Mouse (Mus musculus): ENCODE measurements around the gene Acvr1.

GRCm38 (mm10) chr2:58529384-58529783 lies 37.6 kb downstream of the Acvr1 start:
- TF ChIP-seq CTCF (IDR thresholded peaks at IDR 0.05; ENCODE audit: insufficient read depth, low read depth, low read length) = no peak
- TF ChIP-seq POLR2A (IDR thresholded peaks at IDR 0.05; ENCODE audit: insufficient read depth, low read depth, low read length) = no peak
